Mouse (Mus musculus): ENCODE results near the gene Enthd1. TPM values are rescaled to one million over a fixed set of nuclear protein-coding genes. Genes with fewer than 3 reads are reported as not detected.

Enthd1 gene
- polyA plus RNA-seq, 1 experiment from 2014 or later = not detected

DNA sequence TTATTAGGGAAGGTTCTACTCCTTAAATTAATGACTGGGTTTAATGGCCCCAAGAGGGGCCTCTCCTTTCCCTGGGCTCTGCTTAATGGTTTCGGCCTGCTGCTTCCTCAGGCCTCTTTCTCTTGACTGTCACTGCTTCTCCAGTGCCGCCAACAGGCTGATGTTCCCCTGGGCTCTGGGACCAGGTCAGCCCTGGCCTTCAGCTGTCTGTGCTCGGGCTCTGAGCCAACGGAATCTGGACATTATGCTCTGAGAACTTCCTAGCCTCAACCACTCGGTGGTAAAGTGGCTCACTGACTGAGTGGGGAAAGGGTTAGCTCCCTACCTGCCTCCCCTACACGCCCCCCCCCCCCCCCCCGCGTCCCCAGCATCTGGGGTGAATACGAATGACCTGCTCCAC, 147.9 kb downstream of the Enthd1 start:
- H3K9me3 ChIP-seq (replicated peaks) = no peaks in the 10 kb centered on the region
- H3K9ac ChIP-seq = no peak overlapping the region
- H3K27ac ChIP-seq = no peak overlapping the region
- H3K27me3 ChIP-seq (replicated peaks) = 0 out of 2 replicates have a peak, but pooled peaks cover 5% of the 10 kb centered on the region
- H3K4me2 ChIP-seq = no peak overlapping the region
- ATAC-seq = no peak
- no peaks in the 10 kb centered on the region for H3K4me1 ChIP-seq
- 54% methylated on average over 7 of the region's 9 CpGs for WGBS (ENCODE audit: insufficient replicate concordance)
- no peak overlapping the region for H3K4me3 ChIP-seq
- H3K36me3 ChIP-seq = no peaks in the 10 kb centered on the region

DNA sequence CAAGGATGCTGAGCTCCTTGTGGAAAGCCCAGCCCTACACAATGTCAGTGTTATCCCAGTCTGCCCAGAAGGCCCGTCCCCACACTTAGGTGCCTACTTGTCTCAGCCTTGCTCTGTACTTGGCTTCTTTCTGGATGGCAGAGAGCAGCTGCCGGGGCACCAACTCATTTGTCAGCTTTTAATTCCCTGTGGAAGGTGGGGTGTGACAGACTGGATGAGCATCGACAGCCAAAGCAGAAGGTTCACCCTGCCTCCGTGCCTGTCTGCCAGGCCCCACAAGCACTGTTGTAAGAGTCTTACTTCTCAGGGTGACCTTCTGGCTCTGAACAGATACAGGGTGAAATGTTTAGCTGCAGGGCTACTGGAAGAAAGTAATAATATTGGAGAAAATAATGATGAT, 149.8 kb downstream of the Enthd1 start:
- Histone ChIP-seq H3K27me3 (replicated peaks) (0 out of 2 replicates have a peak, but pooled peaks cover 10% of the 10 kb centered on the region), H3K4me1 (no peaks in the 10 kb centered on the region), H3K9me3 (replicated peaks) (no peaks in the 10 kb centered on the region), H3K4me2 (no peak overlapping the region), H3K36me3 (no peaks in the 10 kb centered on the region), H3K27ac (no peak overlapping the region), H3K4me3 (no peak overlapping the region), H3K9ac (no peak overlapping the region)
- ATAC-seq = no peak
- 67% methylated on average over 4 of the region's 4 CpGs for WGBS (ENCODE audit: insufficient replicate concordance)

DNA sequence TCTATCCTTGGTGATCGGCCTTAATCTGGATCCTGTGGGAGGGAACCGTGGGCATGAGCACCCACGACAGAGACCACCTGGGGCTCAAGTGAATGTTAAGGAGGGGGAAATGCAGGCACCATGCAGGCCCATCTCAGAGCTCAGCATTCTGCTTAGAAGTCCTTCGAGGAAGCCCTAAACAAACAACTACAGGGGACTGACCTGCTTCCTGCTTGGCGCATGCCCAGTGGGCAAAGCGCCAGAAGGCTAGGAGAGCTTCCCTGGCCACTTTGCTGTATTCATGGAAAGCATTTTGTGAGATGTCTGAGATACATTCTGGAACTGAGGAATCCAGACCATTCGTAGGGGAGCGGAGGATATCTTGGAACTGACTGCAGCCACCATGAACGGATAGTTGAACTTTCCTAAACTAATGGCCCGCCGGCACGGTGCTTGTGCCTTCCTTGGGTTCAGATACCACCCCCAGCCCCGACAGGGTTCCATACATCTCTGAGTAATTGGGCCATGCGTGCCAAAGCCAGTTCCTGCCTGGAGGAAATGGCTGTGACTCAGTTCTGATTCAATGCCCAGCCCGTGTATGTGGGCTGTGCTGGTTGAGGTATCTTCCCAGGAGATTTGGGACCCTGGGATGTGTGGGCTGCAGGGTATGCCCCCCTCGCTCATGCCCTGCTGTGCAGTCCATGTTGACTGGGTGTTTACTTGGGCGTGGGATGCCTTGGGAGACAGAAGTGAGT, 150.8 kb downstream of the Enthd1 start:
- no peaks in the 10 kb centered on the region for H3K4me1 ChIP-seq
- H3K27ac ChIP-seq = no peak overlapping the region
- no peak overlapping the region for H3K4me3 ChIP-seq
- H3K27me3 ChIP-seq (replicated peaks) = 0 out of 2 replicates have a peak, but pooled peaks cover 10% of the 10 kb centered on the region
- H3K9ac ChIP-seq = no peak overlapping the region
- H3K36me3 ChIP-seq = no peaks in the 10 kb centered on the region
- no peak for ATAC-seq
- no peaks in the 10 kb centered on the region for H3K9me3 ChIP-seq (replicated peaks)
- H3K4me2 ChIP-seq = no peak overlapping the region
- 66% methylated on average over 17 of the region's 17 CpGs for WGBS (ENCODE audit: insufficient replicate concordance)

GRCm38 (mm10) chr15:80413070-80413469, 151.9 kb downstream of the Enthd1 start:
- 59% methylated on average over 4 of the region's 4 CpGs for WGBS (ENCODE audit: insufficient replicate concordance)
- Histone ChIP-seq H3K4me2 (no peak overlapping the region), H3K36me3 (no peaks in the 10 kb centered on the region), H3K27ac (no peak overlapping the region), H3K4me3 (no peak overlapping the region), H3K27me3 (replicated peaks) (0 out of 2 replicates have a peak, but pooled peaks cover 10% of the 10 kb centered on the region), H3K9me3 (replicated peaks) (no peaks in the 10 kb centered on the region), H3K9ac (no peak overlapping the region), H3K4me1 (no peaks in the 10 kb centered on the region)
- no peak for ATAC-seq

GRCm38 (mm10) chr15:80410661-80411060, 154.3 kb downstream of the Enthd1 start:
- ATAC-seq = no peak
- Histone ChIP-seq H3K4me1 (no peaks in the 10 kb centered on the region), H3K36me3 (no peaks in the 10 kb centered on the region), H3K27me3 (replicated peaks) (0 out of 2 replicates have a peak, but pooled peaks cover 10% of the 10 kb centered on the region), H3K4me3 (no peak overlapping the region), H3K27ac (no peak overlapping the region), H3K9me3 (replicated peaks) (no peaks in the 10 kb centered on the region), H3K9ac (no peak overlapping the region), H3K4me2 (no peak overlapping the region)
- 48% methylated on average over 7 of the region's 7 CpGs for WGBS (ENCODE audit: insufficient replicate concordance)

GRCm38 (mm10) chr15:80407873-80408272, 157.1 kb downstream of the Enthd1 start:
- no peak overlapping the region for H3K27ac ChIP-seq
- no peaks in the 10 kb centered on the region for H3K9me3 ChIP-seq (replicated peaks)
- H3K36me3 ChIP-seq = no peaks in the 10 kb centered on the region
- no peaks in the 10 kb centered on the region for H3K4me1 ChIP-seq
- no peak overlapping the region for H3K9ac ChIP-seq
- no peak overlapping the region for H3K4me3 ChIP-seq
- H3K27me3 ChIP-seq (replicated peaks) = 0 out of 2 replicates have a peak, but pooled peaks cover 5% of the 10 kb centered on the region
- no peak overlapping the region for H3K4me2 ChIP-seq
- ATAC-seq = no peak
- WGBS (ENCODE audit: insufficient replicate concordance) = 12% methylated on average over 1 of the region's 1 CpGs

Other genes with a start within 250 kb of the Enthd1 start
- gene Grap2, start 7.4 kb upstream of the Enthd1 start, polyA plus RNA-seq (2016; fragmentation: Nextera tagmentation; extraction: Ambion mirVana) = 28.9 and 29.0 TPM in 2 replicates
- 0.41 and 0.42 TPM in 2 replicates for gene Fam83f, start 106.7 kb upstream of the Enthd1 start, polyA plus RNA-seq (2016; fragmentation: Nextera tagmentation; extraction: Ambion mirVana)
- gene Tnrc6b, start 146.2 kb upstream of the Enthd1 start, polyA plus RNA-seq (2016; fragmentation: Nextera tagmentation; extraction: Ambion mirVana) = 32.2 and 33.0 TPM in 2 replicates

Data from liver, embryonic 12.5 days (tissue).